Mouse (Mus musculus): ENCODE results near the gene Slc39a11.

The Slc39a11 gene

GRCm38 (mm10) chr11:113206099-113206498 is 443.8 kb downstream of the Slc39a11 start:
- DNase-seq (ENCODE audit: low read depth in 1 of 2, low spot score in 2 of 2), result no peak

GRCm38 (mm10) chr11:113203008-113203407 is 446.9 kb downstream of the Slc39a11 start:
- DNase-seq (ENCODE audit: low read depth in 1 of 2, low spot score in 2 of 2), result no peak

GRCm38 (mm10) chr11:113201470-113201997 is 448.3 kb downstream of the Slc39a11 start:
- no peak for DNase-seq (ENCODE audit: low read depth in 1 of 2, low spot score in 2 of 2)

- no peak for DNase-seq (ENCODE audit: low read depth in 1 of 2, low spot score in 2 of 2)
Measured at GRCm38 (mm10) chr11:113200901-113201300, 449.0 kb downstream of the Slc39a11 start.

GRCm38 (mm10) chr11:113198586-113198985 is 451.3 kb downstream of the Slc39a11 start:
- no peak for DNase-seq (ENCODE audit: low read depth in 1 of 2, low spot score in 2 of 2)

- DNase-seq (ENCODE audit: low read depth in 1 of 2, low spot score in 2 of 2), result no peak
Measured at GRCm38 (mm10) chr11:113197624-113198023, 452.3 kb downstream of the Slc39a11 start.

GRCm38 (mm10) chr11:113196234-113197007 is 453.5 kb downstream of the Slc39a11 start:
- DNase-seq (ENCODE audit: low read depth in 1 of 2, low spot score in 2 of 2), result no peak

All from monocyte, adult 2 months (primary cell).